Mouse (Mus musculus) layer of hippocampus, postnatal 36 days (tissue): ENCODE data around the gene Zfp334. TPM values are rescaled to one million over a fixed set of nuclear protein-coding genes. Genes with fewer than 3 reads are reported as not detected.

Source experiments
- DNase-seq, 2 experiments: peaks; one replicate each; pipeline ENCODE4 v3.0.0; 2022
- total RNA-seq, 2 experiments: library from RNA; stranded (reverse); gene quantifications; 2 replicates each; pipeline ENCODE4 v1.2.3; 2021

Zfp334 gene
- total RNA-seq, 2 experiments from 2014 or later: 15.6 to 16.5 TPM

- DNase-seq: no peak
Observed at GRCm38 (mm10) chr2:165375478-165375877, 12.6 kb downstream of the Zfp334 start.

- DNase-seq: no peak
Observed at GRCm38 (mm10) chr2:165371066-165371465, 17.0 kb downstream of the Zfp334 start.

- no peak for DNase-seq
Observed at GRCm38 (mm10) chr2:165370348-165370747, 17.7 kb downstream of the Zfp334 start.

- no peak for DNase-seq
Observed at GRCm38 (mm10) chr2:165368496-165368895, 19.6 kb downstream of the Zfp334 start, which contains the start of gene Zfp663. Gene Zfp663 (minus strand): TSS chr2:165368729.

- no peak for DNase-seq
Observed at GRCm38 (mm10) chr2:165367868-165368439, 20.1 kb downstream of the Zfp334 start.

- no peak for DNase-seq
Observed at GRCm38 (mm10) chr2:165367047-165367520, 21.0 kb downstream of the Zfp334 start.

GRCm38 (mm10) chr2:165364334-165365091 lies 23.5 kb downstream of the Zfp334 start:
- peak; percentile 54 to 58 for DNase-seq

- DNase-seq: no peak
Observed at GRCm38 (mm10) chr2:165363282-165363681, 24.8 kb downstream of the Zfp334 start.

GRCm38 (mm10) chr2:165360861-165361260 lies 27.2 kb downstream of the Zfp334 start:
- DNase-seq: no peak

GRCm38 (mm10) chr2:165351828-165352513 lies 36.1 kb downstream of the Zfp334 start:
- DNase-seq: peak; percentile 47 to 51

- no peak for DNase-seq
Observed at GRCm38 (mm10) chr2:165349466-165349865, 38.6 kb downstream of the Zfp334 start.

- DNase-seq: no peak
Observed at GRCm38 (mm10) chr2:165346180-165346579, 41.9 kb downstream of the Zfp334 start.

- DNase-seq: no peak
Observed at GRCm38 (mm10) chr2:165337191-165337590, 50.9 kb downstream of the Zfp334 start.

- no peak for DNase-seq
Observed at GRCm38 (mm10) chr2:165332610-165333210, 55.3 kb downstream of the Zfp334 start.

GRCm38 (mm10) chr2:165329703-165330102 lies 58.4 kb downstream of the Zfp334 start:
- no peak for DNase-seq

GRCm38 (mm10) chr2:165328746-165329145 lies 59.3 kb downstream of the Zfp334 start:
- DNase-seq: no peak

- DNase-seq: no peak
Observed at GRCm38 (mm10) chr2:165327386-165327785, 60.7 kb downstream of the Zfp334 start.

- peak; percentile 98 for DNase-seq
Observed at GRCm38 (mm10) chr2:165326304-165327190, 61.5 kb downstream of the Zfp334 start, which contains the start of gene Elmo2. Gene Elmo2 (minus strand): TSS chr2:165326479.

- no peak for DNase-seq
Observed at GRCm38 (mm10) chr2:165325521-165326303, 62.3 kb downstream of the Zfp334 start.
